Mouse (Mus musculus): ENCODE results near the gene Tbc1d24.

The Tbc1d24 gene

GRCm38 (mm10) chr17:24205284-24205888 is at the start of gene Tbc1d24:
Tbc1d24 (minus strand) TSS chr17:24205562.
- peak; percentile 91 to 95 for DNase-seq

- no peak for DNase-seq
These were observed 47.0 kb upstream of the Tbc1d24 start for GRCm38 (mm10) chr17:24252329-24252728.

GRCm38 (mm10) chr17:24251320-24252069 is 46.1 kb upstream of the Tbc1d24 start, which contains the start of gene Ccnf:
Ccnf (minus strand) TSS chr17:24251484.
- DNase-seq = peak; percentile 98

- DNase-seq = no peak
These were observed 45.6 kb upstream of the Tbc1d24 start for GRCm38 (mm10) chr17:24250988-24251319.

GRCm38 (mm10) chr17:24248641-24249040 is 43.3 kb upstream of the Tbc1d24 start:
- DNase-seq = no peak

- no peak for DNase-seq
These were observed 38.7 kb upstream of the Tbc1d24 start for GRCm38 (mm10) chr17:24244061-24244460.

GRCm38 (mm10) chr17:24243311-24243969 is 38.1 kb upstream of the Tbc1d24 start:
- DNase-seq = peak in 1 of 2 experiments; percentile 16

GRCm38 (mm10) chr17:24236921-24237320 is 31.6 kb upstream of the Tbc1d24 start:
- DNase-seq = peak in 1 of 2 experiments; percentile 20

GRCm38 (mm10) chr17:24236479-24236878 is 31.1 kb upstream of the Tbc1d24 start:
- DNase-seq = no peak

GRCm38 (mm10) chr17:24227941-24228340 is 22.6 kb upstream of the Tbc1d24 start:
- DNase-seq = no peak

- no peak for DNase-seq
These were observed 21.4 kb upstream of the Tbc1d24 start for GRCm38 (mm10) chr17:24226721-24227120.

GRCm38 (mm10) chr17:24225851-24226250 is 20.5 kb upstream of the Tbc1d24 start:
- DNase-seq = no peak

- no peak for DNase-seq
These were observed 19.4 kb upstream of the Tbc1d24 start for GRCm38 (mm10) chr17:24224741-24225140.

- DNase-seq = no peak
These were observed 18.2 kb upstream of the Tbc1d24 start for GRCm38 (mm10) chr17:24223513-24223912.

- DNase-seq = no peak
These were observed 17.3 kb upstream of the Tbc1d24 start for GRCm38 (mm10) chr17:24222653-24223052.

- DNase-seq = peak; percentile 97 to 98
These were observed 15.4 kb upstream of the Tbc1d24 start, which contains the start of gene Tedc2 for GRCm38 (mm10) chr17:24220435-24221411. Tedc2 (minus strand) TSS chr17:24220851.

GRCm38 (mm10) chr17:24216836-24217235 is 11.5 kb upstream of the Tbc1d24 start:
- no peak for DNase-seq

- DNase-seq = peak in 1 of 2 experiments; percentile 37
These were observed 7.8 kb upstream of the Tbc1d24 start for GRCm38 (mm10) chr17:24213186-24213585.

- peak in 1 of 2 experiments; percentile 86 for DNase-seq
These were observed 7.2 kb upstream of the Tbc1d24 start for GRCm38 (mm10) chr17:24212441-24213018.

- peak in 1 of 2 experiments; percentile 76 for DNase-seq
These were observed 6.5 kb upstream of the Tbc1d24 start for GRCm38 (mm10) chr17:24211631-24212440.

GRCm38 (mm10) chr17:24210591-24210990 is 5.2 kb upstream of the Tbc1d24 start:
- no peak for DNase-seq
